Mouse (Mus musculus) MEL (cell line): Measurements from ENCODE around the gene Prr22. TPM values are rescaled to one million over a fixed set of nuclear protein-coding genes. Genes with fewer than 3 reads are reported as not detected.

Experiments
- DNase-seq: peaks from one replicate; pipeline ENCODE4 v3.0.0; 2011; ENCODE audit warnings: low read depth, low spot score
- H3K27ac ChIP-seq: 2 replicates; pipeline ENCODE4 v1.5.1; 2012; ENCODE audit warnings: low read depth, mild to moderate bottlenecking, control low read depth, low read length, moderate library complexity; ENCODE audit not compliant: control insufficient read depth
- H3K27me3 ChIP-seq, 2 experiments: fragments of 150-350 bp in 1 of 2; sonication (generic) in 1 of 2; 2 replicates each; pipeline ENCODE4 v1.6.1; 2012; ENCODE audit warnings: low read length in 2 of 2, mild to moderate bottlenecking in 2 of 2, improper control_type of control experiment in 1 of 2, moderate library complexity in 1 of 2; ENCODE audit not compliant: insufficient read depth in 2 of 2, control insufficient read depth in 1 of 2
- H3K36me3 ChIP-seq, 2 experiments: 2 replicates each; pipeline ENCODE4 v1.6.1; 2012 to 2014; ENCODE audit warnings: low read length in 2 of 2, improper control_type of control experiment in 1 of 2, inconsistent platforms in 1 of 2, mild to moderate bottlenecking in 1 of 2; ENCODE audit not compliant: insufficient read depth in 2 of 2, control insufficient read depth in 1 of 2
- H3K4me1 ChIP-seq, 2 experiments: fragments of 150-350 bp in 1 of 2; sonication (generic) in 1 of 2; 2 replicates each; pipeline ENCODE4 v1.6.1; 2012; ENCODE audit warnings: low read length in 2 of 2, improper control_type of control experiment in 1 of 2, mild to moderate bottlenecking in 1 of 2; ENCODE audit not compliant: insufficient read depth in 2 of 2, control insufficient read depth in 1 of 2
- H3K4me3 ChIP-seq, 2 experiments: fragments of 150-350 bp in 1 of 2; sonication (generic) in 1 of 2; 2 replicates each; pipeline ENCODE4 v1.5.1; 2012; ENCODE audit warnings: low read depth in 2 of 2, low read length in 2 of 2, mild to moderate bottlenecking in 2 of 2, moderate library complexity in 2 of 2, control low read depth in 1 of 2, improper control_type of control experiment in 1 of 2; ENCODE audit not compliant: control insufficient read depth in 1 of 2, insufficient read depth in 1 of 2
- H3K79me2 ChIP-seq: 2 replicates; pipeline ENCODE4 v1.6.1; 2012; ENCODE audit warnings: mild to moderate bottlenecking, low read length, moderate library complexity; ENCODE audit not compliant: control insufficient read depth, poor library complexity, insufficient read depth
- H3K9ac ChIP-seq: 2 replicates; pipeline ENCODE4 v1.6.1; 2012; ENCODE audit warnings: low read depth, mild to moderate bottlenecking, control low read depth, low read length, moderate library complexity; ENCODE audit not compliant: control insufficient read depth, poor library complexity, severe bottlenecking
- H3K9me3 ChIP-seq: fragments of 150-350 bp; sonication (generic); replicated peaks from 2 replicates; pipeline ENCODE4 v1.6.1; 2012; ENCODE audit warnings: mild to moderate bottlenecking, low read length, improper control_type of control experiment, moderate library complexity; ENCODE audit not compliant: insufficient read depth
- CHD1 ChIP-seq: IDR thresholded peaks from 2 replicates; pipeline ENCODE4 v1.6.1; 2012; ENCODE audit warnings: low read depth, mild to moderate bottlenecking, inconsistent platforms, low read length, improper control_type of control experiment
- CHD2 ChIP-seq: IDR thresholded peaks from 2 replicates; pipeline ENCODE4 v1.6.1; 2011; ENCODE audit warnings: low read length, improper control_type of control experiment
- CTCF ChIP-seq, 3 experiments: IDR thresholded peaks in 2 of 3; conservative IDR thresholded peaks in 1 of 3; 2 replicates each; pipeline ENCODE4 v1.5.1; 2011 to 2012; ENCODE audit warnings: low read length in 3 of 3, low read depth in 2 of 3, mild to moderate bottlenecking in 2 of 3, improper control_type of control experiment in 1 of 3, inconsistent platforms in 1 of 3, mixed read lengths in 1 of 3, moderate library complexity in 1 of 3; ENCODE audit not compliant: control insufficient read depth in 1 of 3, insufficient read depth in 1 of 3, poor library complexity in 1 of 3, severe bottlenecking in 1 of 3
- E2F4 ChIP-seq: IDR thresholded peaks from 2 replicates; pipeline ENCODE4 v1.6.1; 2011; ENCODE audit warnings: low read depth, low read length, improper control_type of control experiment, borderline replicate concordance
- ELF1 ChIP-seq: IDR thresholded peaks from 2 replicates; pipeline ENCODE4 v1.6.1; 2014; ENCODE audit warnings: low read depth, mild to moderate bottlenecking, inconsistent platforms, low read length, improper control_type of control experiment, moderate library complexity
- EP300 ChIP-seq, 2 experiments: IDR thresholded peaks; 2 replicates each; pipeline ENCODE4 v1.6.1; 2011; ENCODE audit warnings: improper control_type of control experiment in 2 of 2, low read length in 2 of 2, low read depth in 1 of 2, mild to moderate bottlenecking in 1 of 2
- ETS1 ChIP-seq: IDR thresholded peaks from 2 replicates; pipeline ENCODE4 v1.6.1; 2012; ENCODE audit warnings: low read depth, mild to moderate bottlenecking, inconsistent platforms, low read length, improper control_type of control experiment, moderate library complexity
- GATA1 ChIP-seq: IDR thresholded peaks from 2 replicates; pipeline ENCODE4 v1.6.1; 2011; ENCODE audit warnings: low read depth, low read length, improper control_type of control experiment
- HCFC1 ChIP-seq: IDR thresholded peaks from 2 replicates; pipeline ENCODE4 v1.6.1; 2012; ENCODE audit warnings: low read depth, mild to moderate bottlenecking, inconsistent platforms, low read length, improper control_type of control experiment, moderate library complexity
- JUND ChIP-seq: IDR thresholded peaks from 2 replicates; pipeline ENCODE4 v1.6.1; 2011; ENCODE audit warnings: low read depth, mild to moderate bottlenecking, improper control_type of control experiment, low read length
- KAT2A ChIP-seq: conservative IDR thresholded peaks from 2 replicates; pipeline ENCODE4 v1.6.1; 2012; ENCODE audit warnings: low read depth, low read length, improper control_type of control experiment, inconsistent platforms
- MEF2A ChIP-seq: IDR thresholded peaks from 2 replicates; pipeline ENCODE4 v1.6.1; 2014; ENCODE audit warnings: low read depth, mild to moderate bottlenecking, inconsistent platforms, low read length, improper control_type of control experiment; ENCODE audit not compliant: poor library complexity, insufficient replicate concordance, severe bottlenecking; ENCODE audit errors: extremely low read depth
- MYB ChIP-seq: IDR thresholded peaks from 2 replicates; pipeline ENCODE4 v1.6.1; 2011; ENCODE audit warnings: mild to moderate bottlenecking, low read depth, low read length, improper control_type of control experiment
- NELFE ChIP-seq: IDR thresholded peaks from 2 replicates; pipeline ENCODE4 v1.6.1; 2011; ENCODE audit warnings: low read depth, low read length, improper control_type of control experiment
- POLR2A ChIP-seq, 2 experiments: IDR thresholded peaks; 2 replicates each; pipeline ENCODE4 v1.6.1; 2011 to 2012; ENCODE audit warnings: low read length in 2 of 2, mild to moderate bottlenecking in 2 of 2, control low read depth in 1 of 2, improper control_type of control experiment in 1 of 2, low read depth in 1 of 2, moderate library complexity in 1 of 2; ENCODE audit not compliant: control insufficient read depth in 1 of 2, insufficient read depth in 1 of 2, poor library complexity in 1 of 2
- RAD21 ChIP-seq: IDR thresholded peaks from 2 replicates; pipeline ENCODE4 v1.6.1; 2011; ENCODE audit warnings: mild to moderate bottlenecking, low read depth, low read length, improper control_type of control experiment
- RCOR1 ChIP-seq: IDR thresholded peaks from 2 replicates; pipeline ENCODE4 v1.6.1; 2012; ENCODE audit warnings: low read depth, mild to moderate bottlenecking, inconsistent platforms, low read length, improper control_type of control experiment
- SMC3 ChIP-seq: IDR thresholded peaks from 2 replicates; pipeline ENCODE4 v1.6.1; 2011; ENCODE audit warnings: low read depth, low read length, improper control_type of control experiment
- TAL1 ChIP-seq: IDR thresholded peaks from 2 replicates; pipeline ENCODE4 v1.6.1; 2012; ENCODE audit warnings: mild to moderate bottlenecking, inconsistent platforms, low read length, moderate library complexity, mixed read lengths
- UBTF ChIP-seq: IDR thresholded peaks from 2 replicates; pipeline ENCODE4 v1.6.1; 2012; ENCODE audit warnings: low read depth, mild to moderate bottlenecking, inconsistent platforms, low read length, improper control_type of control experiment, moderate library complexity, borderline replicate concordance; ENCODE audit not compliant: insufficient read depth
- USF1 ChIP-seq: IDR thresholded peaks from 2 replicates; pipeline ENCODE4 v1.6.1; 2014; ENCODE audit warnings: low read depth, mild to moderate bottlenecking, inconsistent platforms, low read length, improper control_type of control experiment, moderate library complexity
- USF2 ChIP-seq, 2 experiments: IDR thresholded peaks; 2 replicates each; pipeline ENCODE4 v1.6.1; 2011 to 2012; ENCODE audit warnings: improper control_type of control experiment in 2 of 2, low read length in 2 of 2, borderline replicate concordance in 1 of 2, inconsistent platforms in 1 of 2, low read depth in 1 of 2, mild to moderate bottlenecking in 1 of 2; ENCODE audit not compliant: insufficient read depth in 1 of 2
- ZKSCAN1 ChIP-seq: IDR thresholded peaks from 2 replicates; pipeline ENCODE4 v1.6.1; 2012; ENCODE audit warnings: low read depth, mild to moderate bottlenecking, inconsistent platforms, low read length, improper control_type of control experiment, moderate library complexity
- polyA plus RNA-seq, 2 experiments: library from polyadenylated mRNA; stranded (reverse) in 1 of 2; unstranded in 1 of 2; fragments of >175 nt in 1 of 2; fragments of >200 nt in 1 of 2; gene quantifications; 2 replicates each; pipeline versions ENCODE4 v1.2.1 to v1.2.4; 2012; ENCODE audit warnings: low replicate concordance in 2 of 2, low read depth in 1 of 2; ENCODE audit not compliant: insufficient read length in 2 of 2, insufficient read depth in 1 of 2, missing spikeins in 1 of 2
- total RNA-seq: library from RNA; depleted of rRNA; stranded (reverse); fragments of 300-350 nt; gene quantifications from 2 replicates; pipeline ENCODE4 v1.2.3, GENCODE M21; 2012

Prr22 gene
- total and polyA plus RNA-seq, 3 experiments, result 1.3 to 5.5 TPM; not detected in 1

- Histone ChIP-seq H3K27ac (no peak overlapping the region), H3K36me3 (no peaks in the 10 kb centered on the region; a peak in 1 of 4 replicates), H3K4me3 (no peak overlapping the region), H3K9me3 (no peaks in the 10 kb centered on the region), H3K9ac (no peak overlapping the region), H3K4me1 (0 out of 4 replicates have a peak, but pooled peaks cover 0 to 4% of the 10 kb centered on the region in 2 experiments), H3K27me3 (no peaks in the 10 kb centered on the region), H3K79me2 (no peaks in the 10 kb centered on the region)
- no peak for TF ChIP-seq ZKSCAN1
- no peak for TF ChIP-seq RCOR1
- TF ChIP-seq E2F4, result no peak
- no peak for TF ChIP-seq USF2 (IDR thresholded peaks at IDR 0.05; ENCODE audit: borderline replicate concordance in 1 of 2, insufficient read depth in 1 of 2, low read depth in 1 of 2, low read length in 2 of 2)
- TF ChIP-seq ELF1, result no peak
- TF ChIP-seq MEF2A, result no peak
- no peak for TF ChIP-seq RAD21
- DNase-seq, result no peak
Observed at GRCm38 (mm10) chr17:56788886-56789285, 18.8 kb downstream of the Prr22 start.

- H3K79me2 ChIP-seq, result no peaks in the 10 kb centered on the region
- H3K27me3 ChIP-seq, result no peaks in the 10 kb centered on the region
- no peak overlapping the region for H3K9ac ChIP-seq
- TF ChIP-seq SMC3, result no peak
- no peak for TF ChIP-seq CTCF (IDR thresholded peaks at IDR 0.05 in 2 of 3, conservative IDR thresholded peaks at IDR 0.05 in 1 of 3; ENCODE audit: control insufficient read depth in 1 of 3, insufficient read depth in 1 of 3, low read depth in 2 of 3, low read length in 3 of 3, poor library complexity in 1 of 3, severe bottlenecking in 1 of 3)
- TF ChIP-seq USF2 (IDR thresholded peaks at IDR 0.05; ENCODE audit: borderline replicate concordance in 1 of 2, insufficient read depth in 1 of 2, low read depth in 1 of 2, low read length in 2 of 2), result no peak
- TF ChIP-seq USF1, result no peak
- no peak for TF ChIP-seq NELFE
- TF ChIP-seq MYB, result no peak
- TF ChIP-seq UBTF, result no peak
- no peak for TF ChIP-seq JUND
- TF ChIP-seq ELF1, result no peak
- TF ChIP-seq POLR2A (IDR thresholded peaks at IDR 0.05; ENCODE audit: control insufficient read depth in 1 of 2, insufficient read depth in 1 of 2, low read depth in 1 of 2, low read length in 2 of 2, poor library complexity in 1 of 2), result no peak
- no peak for TF ChIP-seq ETS1
- no peak for TF ChIP-seq KAT2A
- TF ChIP-seq RAD21, result no peak
- no peak for TF ChIP-seq GATA1
- TF ChIP-seq EP300 (IDR thresholded peaks at IDR 0.05; ENCODE audit: low read depth in 1 of 2, low read length in 2 of 2), result no peak
- no peak for TF ChIP-seq CHD2
- no peak for TF ChIP-seq TAL1
- TF ChIP-seq CHD1, result no peak
- no peak for TF ChIP-seq HCFC1
- TF ChIP-seq, all 39 proteins: peak for 0
- Histone ChIP-seq H3K4me3 (no peak overlapping the region), H3K4me1 (0 out of 4 replicates have a peak, but pooled peaks cover 0 to 4% of the 10 kb centered on the region in 2 experiments), H3K36me3 (no peaks in the 10 kb centered on the region; a peak in 1 of 4 replicates), H3K9me3 (no peaks in the 10 kb centered on the region), H3K27ac (no peak overlapping the region)
- no peak for DNase-seq
Observed at GRCm38 (mm10) chr17:56789286-56789685, 19.2 kb downstream of the Prr22 start.
